Mouse (Mus musculus) midbrain, embryonic 10.5 days (tissue): Measurements from ENCODE around the gene Slc22a16. TPM values are rescaled to one million over a fixed set of nuclear protein-coding genes. Genes with fewer than 3 reads are reported as not detected.
"Not testable (repeated sequence)": the region's sequence is repeated elsewhere in the genome, so short reads cannot be mapped to it uniquely, and the experiment has no call there.

Experiments used
- DNase-seq: peaks from one replicate; pipeline ENCODE4 v3.0.0-alpha.2; 2017; ENCODE audit warnings: low spot score
- H3K27ac ChIP-seq: fragments of 300-500 bp; sonication (generic); replicated peaks from 2 replicates; pipeline ENCODE4 v1.5.1; 2016; ENCODE audit warnings: mild to moderate bottlenecking
- H3K27me3 ChIP-seq: fragments of 300-500 bp; sonication (generic); 2 replicates; pipeline ENCODE4 v1.6.1; 2016; ENCODE audit warnings: low read depth, mild to moderate bottlenecking; ENCODE audit not compliant: poor library complexity, severe bottlenecking
- H3K36me3 ChIP-seq: fragments of 300-500 bp; sonication (generic); 2 replicates; pipeline ENCODE4 v1.6.1; 2016; ENCODE audit warnings: mild to moderate bottlenecking, moderate library complexity
- H3K4me1 ChIP-seq: fragments of 300-500 bp; sonication (generic); 2 replicates; pipeline ENCODE4 v1.6.1; 2016
- H3K4me3 ChIP-seq: fragments of 300-500 bp; sonication (generic); 2 replicates; pipeline ENCODE4 v1.5.1; 2016; ENCODE audit warnings: mild to moderate bottlenecking, moderate library complexity
- H3K9me3 ChIP-seq: fragments of 300-500 bp; sonication (generic); replicated peaks from 2 replicates; pipeline ENCODE4 v1.6.1; 2016; ENCODE audit warnings: mild to moderate bottlenecking
- WGBS: fragments of 180-500 bp; shearing (Covaris S2); methylation state at CpG from one replicate; pipeline ENCODE4 v1.1.7; 2016; 5-methylcytosine and 5-hydroxymethylcytosine counted together
- polyA plus RNA-seq: library from polyadenylated mRNA; unstranded; fragments of >200 nt; fragmentation: Nextera tagmentation; extraction: Ambion mirVana; gene quantifications from 2 replicates; pipeline ENCODE4 v1.2.1, GENCODE M21; 2016

Slc22a16 gene
- polyA plus RNA-seq, 1 experiment from 2014 or later: not detected

GRCm38 (mm10) chr10:40532586-40532985 lies 37.5 kb upstream of the Slc22a16 start:
- H3K4me3 ChIP-seq, H3K9me3 ChIP-seq, H3K27me3 ChIP-seq, DNase-seq, H3K4me1 ChIP-seq, H3K36me3 ChIP-seq, H3K27ac ChIP-seq: not testable (repeated sequence)
- 96% methylated on average over 4 of the region's 4 CpGs for WGBS

DNA sequence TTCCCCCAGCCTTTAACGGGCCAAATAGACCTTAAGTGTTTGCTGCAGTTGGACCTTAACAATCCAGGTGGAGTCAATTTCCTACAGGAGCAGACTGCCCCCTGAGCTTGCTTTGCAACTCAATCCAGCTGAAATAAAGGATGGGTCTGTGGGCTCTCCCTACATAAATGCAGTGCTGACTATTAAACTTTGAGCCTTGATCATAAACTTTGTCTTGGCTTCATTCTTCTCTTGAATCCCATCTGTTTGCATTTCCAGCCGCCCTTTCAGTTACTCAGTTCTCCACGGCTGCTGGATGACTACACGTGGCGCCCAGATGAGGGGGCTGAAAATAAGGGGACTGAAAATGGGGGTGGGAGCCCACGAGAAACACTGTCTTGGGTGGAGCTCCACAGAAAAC lies 28.8 kb upstream of the Slc22a16 start:
- Histone ChIP-seq H3K9me3 (0 out of 2 replicates have a peak, but pooled peaks cover 4% of the 10 kb centered on the region), H3K4me1 (no peaks in the 10 kb centered on the region), H3K36me3 (no peaks in the 10 kb centered on the region), H3K4me3 (no peak overlapping the region), H3K27me3 (no peaks in the 10 kb centered on the region), H3K27ac (no peak overlapping the region)
- 81% methylated on average over 6 of the region's 6 CpGs for WGBS
- DNase-seq: no peak

DNA sequence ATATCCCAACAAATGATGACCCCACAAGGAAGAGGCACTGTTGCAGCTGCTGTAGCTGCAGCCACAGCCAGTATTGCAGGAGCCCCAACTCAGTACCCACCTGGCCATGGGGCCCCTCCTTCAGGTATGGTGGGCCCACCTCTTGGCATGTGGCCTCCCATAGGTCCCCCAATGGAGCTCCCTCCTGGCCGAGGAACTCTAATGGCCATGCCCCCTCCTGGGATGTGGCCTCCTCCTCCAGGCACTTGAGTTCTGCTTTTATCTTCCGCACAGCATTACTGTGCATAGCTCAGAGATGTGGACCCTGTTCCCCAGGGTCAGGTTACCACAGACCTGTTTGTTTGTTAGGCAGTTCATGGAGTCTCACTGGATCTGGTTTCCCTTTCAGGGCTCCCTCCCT lies 20.8 kb upstream of the Slc22a16 start:
- Histone ChIP-seq H3K27me3 (no peaks in the 10 kb centered on the region), H3K4me3 (no peak overlapping the region), H3K36me3 (no peaks in the 10 kb centered on the region), H3K4me1 (no peaks in the 10 kb centered on the region), H3K9me3 (no peaks in the 10 kb centered on the region), H3K27ac (no peak overlapping the region)
- no peak for DNase-seq
- WGBS: 72% methylated on average over 2 of the region's 2 CpGs

- DNase-seq: no peak
- Histone ChIP-seq H3K4me1 (no peaks in the 10 kb centered on the region), H3K4me3 (no peak overlapping the region), H3K9me3 (no peaks in the 10 kb centered on the region), H3K27me3 (no peaks in the 10 kb centered on the region), H3K36me3 (no peaks in the 10 kb centered on the region), H3K27ac (no peak overlapping the region)
- WGBS: 83% methylated on average over 2 of the region's 2 CpGs
Measured at GRCm38 (mm10) chr10:40551801-40552200, 18.3 kb upstream of the Slc22a16 start.

- not testable (repeated sequence) for H3K4me1 ChIP-seq, H3K4me3 ChIP-seq, H3K27me3 ChIP-seq, H3K27ac ChIP-seq, H3K36me3 ChIP-seq, DNase-seq
- WGBS: 95% methylated on average over 6 of the region's 6 CpGs
- peaks cover 14% of the 10 kb centered on the region; the same call in 1 of the 2 replicates for H3K9me3 ChIP-seq
Measured at GRCm38 (mm10) chr10:40565695-40566094, 4.4 kb upstream of the Slc22a16 start.

- H3K36me3 ChIP-seq: no peaks in the 10 kb centered on the region
- WGBS: 96% methylated on average over 7 of the region's 7 CpGs
Measured at GRCm38 (mm10) chr10:40575912-40576634, 5.9 kb downstream of the Slc22a16 start.

GRCm38 (mm10) chr10:40583584-40584255 lies 13.6 kb downstream of the Slc22a16 start:
- DNase-seq: peak; percentile 30
- WGBS: 84% methylated on average over 8 of the region's 8 CpGs
- Histone ChIP-seq H3K36me3 (no peaks in the 10 kb centered on the region), H3K4me3 (no peak overlapping the region), H3K27me3 (no peaks in the 10 kb centered on the region), H3K9me3 (no peaks in the 10 kb centered on the region), H3K27ac (no peak overlapping the region), H3K4me1 (no peaks in the 10 kb centered on the region)

More at GRCm38 (mm10) chr10:40575912-40576634, 5.9 kb downstream of the Slc22a16 start:
- Histone ChIP-seq H3K4me1 (no peaks in the 10 kb centered on the region), H3K4me3 (no peak overlapping the region), H3K27me3 (no peaks in the 10 kb centered on the region), H3K9me3 (no peaks in the 10 kb centered on the region), H3K27ac (no peak overlapping the region)
- DNase-seq: no peak

DNA sequence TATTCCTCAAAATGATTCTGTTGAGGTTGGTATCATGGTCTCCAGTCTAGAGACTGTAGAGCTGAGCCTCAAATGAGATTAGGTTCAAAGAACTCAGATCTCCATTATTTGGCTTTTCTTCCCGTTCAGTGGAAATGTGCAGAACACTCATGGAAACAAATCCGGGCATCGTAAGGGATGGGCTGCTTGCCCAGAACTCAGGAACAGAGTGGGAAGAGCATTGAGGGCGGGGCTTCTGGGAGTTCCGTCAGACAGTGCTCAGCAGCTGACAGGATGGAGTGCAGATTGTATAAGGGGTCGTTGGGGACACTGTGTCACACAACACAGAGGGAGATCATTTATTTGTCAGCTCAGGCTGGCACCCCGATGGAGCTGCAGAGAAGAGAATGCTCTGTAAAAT lies 22.1 kb downstream of the Slc22a16 start:
- DNase-seq: no peak
- no peaks in the 10 kb centered on the region for H3K4me1 ChIP-seq
- no peaks in the 10 kb centered on the region for H3K9me3 ChIP-seq
- WGBS: 84% methylated on average over 7 of the region's 7 CpGs
- no peaks in the 10 kb centered on the region for H3K36me3 ChIP-seq
- no peak overlapping the region for H3K4me3 ChIP-seq
- H3K27ac ChIP-seq: no peak overlapping the region
- H3K27me3 ChIP-seq: no peaks in the 10 kb centered on the region

GRCm38 (mm10) chr10:40597177-40597576 lies 27.0 kb downstream of the Slc22a16 start:
- no peak for DNase-seq
- Histone ChIP-seq H3K9me3 (no peaks in the 10 kb centered on the region), H3K4me3 (no peak overlapping the region), H3K27me3 (no peaks in the 10 kb centered on the region), H3K4me1 (no peaks in the 10 kb centered on the region), H3K27ac (no peak overlapping the region), H3K36me3 (no peaks in the 10 kb centered on the region)
- WGBS: 90% methylated on average over 3 of the region's 3 CpGs

- no peak overlapping the region for H3K27ac ChIP-seq
- H3K36me3 ChIP-seq: no peaks in the 10 kb centered on the region
- WGBS: 60% methylated on average over 6 of the region's 6 CpGs
- H3K27me3 ChIP-seq: no peaks in the 10 kb centered on the region
- no peaks in the 10 kb centered on the region for H3K4me1 ChIP-seq
- peaks cover 15% of the 10 kb centered on the region for H3K9me3 ChIP-seq
- H3K4me3 ChIP-seq: no peak overlapping the region
- no peak for DNase-seq
Measured at GRCm38 (mm10) chr10:40604706-40605394, 34.7 kb downstream of the Slc22a16 start.

DNA sequence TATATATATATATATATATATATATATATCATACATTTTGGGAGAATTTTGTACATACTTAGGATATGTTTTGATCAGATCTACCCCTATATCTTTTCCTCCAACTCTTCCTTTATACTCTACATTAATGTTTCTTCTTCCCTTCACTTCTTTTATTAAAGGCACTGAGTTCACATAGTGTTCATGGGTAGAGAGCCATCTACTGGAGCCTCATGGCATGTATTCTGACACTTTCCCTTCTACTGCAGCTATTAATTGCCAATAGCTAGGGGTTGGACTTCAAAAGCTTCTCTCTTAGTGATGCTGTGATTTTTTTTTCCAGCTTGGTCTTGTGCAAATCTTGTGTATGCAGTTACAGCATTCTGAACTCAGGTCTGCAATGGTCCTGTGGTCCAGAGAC lies 47.8 kb downstream of the Slc22a16 start:
- H3K9me3 ChIP-seq: peaks cover 6% of the 10 kb centered on the region; the same call in 1 of the 2 replicates
- no peak overlapping the region for H3K4me3 ChIP-seq
- no peaks in the 10 kb centered on the region for H3K4me1 ChIP-seq
- no peak for DNase-seq
- H3K27ac ChIP-seq: no peak overlapping the region
- H3K36me3 ChIP-seq: no peaks in the 10 kb centered on the region
- H3K27me3 ChIP-seq: no peaks in the 10 kb centered on the region

GRCm38 (mm10) chr10:40619760-40620159 lies 49.6 kb downstream of the Slc22a16 start:
- Histone ChIP-seq H3K4me3 (no peak overlapping the region), H3K27ac (no peak overlapping the region), H3K27me3 (no peaks in the 10 kb centered on the region), H3K9me3 (peaks cover 9% of the 10 kb centered on the region; the same call in 1 of the 2 replicates), H3K36me3 (no peaks in the 10 kb centered on the region), H3K4me1 (no peaks in the 10 kb centered on the region)
- 82% methylated on average over 1 of the region's 1 CpGs for WGBS
- no peak for DNase-seq

GRCm38 (mm10) chr10:40629140-40629539 lies 59.0 kb downstream of the Slc22a16 start:
- 79% methylated on average over 7 of the region's 7 CpGs for WGBS
- H3K9me3 ChIP-seq: no peaks in the 10 kb centered on the region
- 0 out of 2 replicates have a peak, but pooled peaks cover 8% of the 10 kb centered on the region for H3K4me1 ChIP-seq
- DNase-seq: no peak
- no peak overlapping the region for H3K4me3 ChIP-seq
- no peak overlapping the region for H3K27ac ChIP-seq
- no peaks in the 10 kb centered on the region for H3K36me3 ChIP-seq
- H3K27me3 ChIP-seq: no peaks in the 10 kb centered on the region
